Mouse (Mus musculus): ENCODE data around the gene Cyp46a1.

The Cyp46a1 gene

DNA sequence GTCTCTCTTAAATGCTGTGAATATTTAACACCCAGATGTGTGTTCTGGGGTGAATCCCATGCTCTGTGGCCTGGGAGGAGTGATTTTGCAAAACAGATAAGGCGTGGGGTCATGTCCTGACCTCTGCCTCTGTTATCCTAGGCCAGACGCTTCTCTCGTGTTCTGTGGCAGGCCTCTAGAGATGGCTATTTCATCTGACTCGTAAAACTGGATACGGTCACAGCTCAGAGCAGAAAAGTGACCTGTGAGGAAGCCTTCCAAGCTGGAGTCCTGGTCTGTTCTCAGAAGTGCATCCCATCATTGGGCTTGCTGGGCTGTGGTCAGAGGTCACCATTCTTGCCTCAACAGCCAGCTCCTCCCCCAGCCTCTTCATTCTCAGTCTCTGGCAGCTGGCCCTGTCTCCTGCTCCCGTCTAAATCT is 21.7 kb upstream of the Cyp46a1 start:
- DNase-seq: no peak

DNA sequence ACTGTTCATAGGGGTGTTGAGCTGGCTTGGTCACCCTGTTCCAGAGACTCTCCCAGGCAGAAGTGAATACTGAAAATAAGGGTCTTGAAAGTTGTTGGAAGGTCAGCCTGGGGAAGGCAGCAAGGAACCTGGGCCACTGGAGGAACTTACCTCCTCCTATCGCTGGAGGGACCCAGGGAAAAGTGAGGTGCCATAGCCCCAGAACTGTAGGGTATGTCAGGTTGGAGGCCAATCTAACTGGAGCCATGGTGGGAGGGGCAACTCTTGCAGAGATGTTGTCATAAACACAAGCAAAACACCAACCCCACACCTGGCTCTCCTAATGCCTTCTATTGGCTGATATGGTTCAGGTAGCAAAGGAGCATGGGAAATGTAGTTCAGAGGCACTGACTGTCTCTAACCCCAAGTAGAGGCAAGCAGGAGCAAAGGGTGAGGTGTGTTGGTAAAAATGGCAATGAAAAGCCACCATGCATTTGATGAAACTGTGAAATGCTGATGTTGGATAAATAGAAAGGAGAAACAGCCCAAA is 20.9 kb upstream of the Cyp46a1 start:
- DNase-seq: no peak

GRCm38 (mm10) chr12:108315818-108316217 is 18.4 kb upstream of the Cyp46a1 start:
- no peak for DNase-seq

DNA sequence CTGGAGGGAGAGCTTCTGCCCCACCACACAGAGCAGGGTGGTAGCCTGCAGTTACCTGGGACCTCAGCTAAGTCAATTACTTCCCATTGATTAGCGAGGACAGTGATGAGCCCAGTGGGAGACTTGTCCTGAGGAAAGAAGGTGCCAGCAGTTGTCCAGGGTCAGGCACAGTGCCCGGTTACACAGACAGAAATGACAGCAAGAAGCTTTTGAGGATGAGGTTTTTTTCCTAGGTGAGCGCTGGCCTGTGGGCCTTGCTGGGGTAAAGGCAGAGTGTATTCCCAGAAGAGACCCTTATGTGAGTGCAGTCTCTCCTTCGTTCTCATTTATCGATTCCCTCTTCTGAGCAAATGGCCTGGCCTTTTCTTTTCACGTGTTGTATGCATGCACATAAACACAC is 17.5 kb upstream of the Cyp46a1 start:
- DNase-seq: no peak

DNA sequence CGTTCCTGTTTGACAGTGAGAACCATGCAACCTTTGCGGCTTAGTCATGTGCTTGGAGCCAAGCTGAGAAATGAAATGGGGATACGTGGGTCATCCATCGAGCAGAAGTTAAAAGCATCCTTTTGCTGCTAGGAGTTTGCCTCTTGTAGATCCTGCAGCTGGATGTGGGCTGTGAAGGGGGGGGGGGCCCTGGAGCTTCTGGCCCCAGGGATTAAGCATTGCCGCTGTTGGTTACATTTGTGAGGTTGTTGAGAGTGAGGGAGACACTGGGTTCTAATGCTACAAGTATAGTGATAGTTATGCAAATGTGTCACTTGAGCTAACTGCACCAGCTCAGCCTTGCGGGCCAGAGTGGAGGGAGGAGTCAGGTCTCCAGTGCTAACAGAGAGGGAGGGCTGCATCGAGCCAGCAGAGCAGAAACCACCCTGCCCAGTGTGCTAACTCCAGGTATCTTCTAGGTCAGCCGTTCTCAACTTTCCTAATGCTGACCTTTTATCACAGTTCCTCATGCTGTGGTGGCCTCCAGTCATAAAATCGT is 16.9 kb upstream of the Cyp46a1 start:
- no peak for DNase-seq

GRCm38 (mm10) chr12:108317826-108318430 is 16.3 kb upstream of the Cyp46a1 start:
- DNase-seq: no peak

- DNase-seq: no peak
These were observed 15.7 kb upstream of the Cyp46a1 start for GRCm38 (mm10) chr12:108318499-108318898.

DNA sequence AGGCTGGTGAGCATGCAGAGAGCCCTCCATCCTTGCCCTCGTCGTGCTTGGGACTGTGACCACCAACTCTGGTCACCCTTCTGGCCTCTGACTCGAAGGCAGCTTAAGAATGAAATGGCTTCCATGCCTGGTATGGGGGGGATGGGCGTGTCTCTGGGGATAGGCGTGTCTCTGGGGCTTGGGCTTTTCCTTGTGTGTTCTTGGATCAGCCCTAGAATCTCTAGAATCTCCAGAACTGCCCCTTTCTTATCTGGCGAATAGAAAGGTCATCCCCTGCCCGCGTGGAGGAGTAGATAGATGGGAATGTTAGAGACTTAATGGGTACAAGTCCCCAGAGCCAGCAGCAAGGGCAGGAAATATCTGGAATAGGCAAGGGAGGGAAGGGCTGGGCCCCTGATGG is 14.1 kb upstream of the Cyp46a1 start:
- no peak for DNase-seq

- no peak for DNase-seq
These were observed 7.8 kb upstream of the Cyp46a1 start for GRCm38 (mm10) chr12:108326401-108326800.

GRCm38 (mm10) chr12:108327889-108328491 is 6.2 kb upstream of the Cyp46a1 start:
- DNase-seq: peak; percentile 20

DNA sequence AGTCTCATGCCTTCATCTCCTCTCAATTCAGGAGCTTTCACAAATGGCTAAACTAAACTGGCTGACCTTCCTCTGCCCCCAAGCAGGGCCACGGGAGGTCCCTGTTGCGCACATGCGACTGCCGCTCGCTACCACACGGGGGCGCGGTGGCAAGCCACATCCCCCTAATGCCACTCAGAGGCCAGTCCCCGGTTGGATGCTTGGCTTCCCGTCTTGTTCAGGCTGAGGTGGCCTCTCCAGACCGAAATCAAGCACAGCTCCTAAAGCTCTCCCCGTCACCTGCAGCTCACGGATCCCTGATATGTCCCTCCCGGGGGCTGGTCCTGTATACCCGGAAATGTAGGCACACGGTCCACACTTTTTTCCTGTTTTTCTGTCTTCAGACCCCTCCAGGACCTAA is 1.1 kb upstream of the Cyp46a1 start:
- peak; percentile 88 for DNase-seq

GRCm38 (mm10) chr12:108333481-108333882 is 699 bp upstream of the Cyp46a1 start:
- DNase-seq: no peak

GRCm38 (mm10) chr12:108334529-108334928 is 348 bp downstream of the Cyp46a1 start:
- no peak for DNase-seq

DNA sequence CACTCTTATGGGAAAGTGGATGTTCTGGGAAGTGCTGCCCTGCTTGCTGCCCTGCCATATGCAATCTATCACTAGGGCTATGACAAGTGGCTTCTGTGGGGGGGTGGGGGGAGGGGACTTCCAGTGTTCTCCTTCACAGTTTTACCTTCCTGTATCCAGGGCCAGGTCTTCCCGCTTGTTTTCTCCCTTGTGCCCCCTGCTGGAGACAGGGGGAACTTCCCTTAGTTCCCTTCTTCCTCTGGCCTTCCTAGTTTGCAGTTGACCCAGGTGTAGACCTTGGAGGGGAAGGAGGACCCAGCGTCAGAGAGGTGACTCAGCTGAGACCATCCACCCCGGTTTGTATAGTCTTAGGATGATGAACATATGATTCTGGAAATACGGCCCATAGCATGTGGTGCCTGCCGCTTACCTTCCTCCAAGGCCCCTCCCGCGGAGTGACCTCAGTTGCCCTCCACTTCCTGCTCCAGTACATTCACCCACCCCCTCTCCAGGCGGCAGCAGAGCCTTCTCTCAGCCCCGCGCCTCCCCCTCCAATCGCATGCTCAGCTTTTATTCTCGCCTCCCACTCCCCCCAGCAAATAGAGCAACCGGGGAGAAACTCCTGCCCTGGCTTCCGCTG is 4.5 kb downstream of the Cyp46a1 start:
- peak; percentile 44 for DNase-seq

DNA sequence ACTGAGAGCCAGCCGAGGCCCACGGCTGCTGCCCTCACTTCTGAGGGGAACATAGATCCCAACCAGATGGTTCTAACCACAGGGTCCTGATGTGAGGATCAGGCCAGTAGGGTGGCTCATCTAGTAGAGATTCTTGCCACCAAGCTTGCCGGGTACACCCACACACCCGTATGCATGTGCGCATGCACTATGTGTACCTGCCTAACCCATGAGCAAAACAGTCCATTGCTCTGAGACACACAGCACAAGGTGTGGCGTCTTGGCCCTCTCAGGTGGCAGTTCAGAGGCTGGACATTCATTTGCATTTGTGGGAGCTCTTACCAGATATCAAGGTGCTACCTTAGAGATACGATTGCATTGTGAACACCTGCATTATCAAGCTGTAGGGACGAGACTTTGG is 14.0 kb downstream of the Cyp46a1 start:
- no peak for DNase-seq

GRCm38 (mm10) chr12:108349026-108349425 is 14.8 kb downstream of the Cyp46a1 start:
- no peak for DNase-seq

DNA sequence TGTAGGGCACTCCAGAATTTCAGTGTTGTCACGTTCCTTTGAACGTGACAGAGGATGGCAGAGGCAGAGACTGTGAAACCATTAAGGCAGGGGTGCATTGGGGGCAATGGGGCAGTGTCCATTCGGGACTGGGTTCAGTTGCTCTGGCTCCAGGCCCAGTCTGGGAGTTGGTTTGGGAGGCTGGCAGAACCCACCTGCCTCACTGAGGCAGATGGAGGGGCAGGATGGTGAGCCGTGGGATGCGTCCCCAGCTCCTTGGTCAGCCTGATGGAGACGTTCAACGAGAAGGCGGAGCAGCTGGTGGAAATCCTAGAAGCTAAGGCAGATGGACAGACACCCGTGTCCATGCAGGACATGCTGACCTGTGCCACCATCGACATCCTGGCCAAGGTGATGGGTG is 16.8 kb downstream of the Cyp46a1 start:
- DNase-seq: no peak

GRCm38 (mm10) chr12:108352371-108353136 is 18.4 kb downstream of the Cyp46a1 start:
- DNase-seq: no peak

GRCm38 (mm10) chr12:108354284-108354683 is 20.1 kb downstream of the Cyp46a1 start:
- DNase-seq: no peak

DNA sequence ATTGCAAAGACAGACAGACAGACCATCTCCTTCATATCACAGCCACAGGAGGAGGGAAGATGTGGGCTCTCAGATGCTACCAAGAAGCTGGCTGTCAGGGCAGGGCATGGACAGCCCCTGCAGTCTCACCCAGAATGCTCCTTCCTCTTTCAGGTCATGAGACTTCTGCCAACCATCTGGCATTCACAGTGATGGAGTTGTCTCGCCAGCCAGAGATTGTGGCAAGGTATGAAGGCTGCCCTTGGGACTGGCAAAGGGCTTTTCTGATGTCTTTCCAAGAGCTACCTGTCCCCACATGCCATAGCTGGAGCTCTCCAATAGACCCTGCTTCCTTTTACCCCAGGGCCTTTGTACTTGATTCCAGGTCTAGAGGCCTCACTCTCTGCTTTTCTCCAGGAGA is 21.1 kb downstream of the Cyp46a1 start:
- DNase-seq: no peak

DNA sequence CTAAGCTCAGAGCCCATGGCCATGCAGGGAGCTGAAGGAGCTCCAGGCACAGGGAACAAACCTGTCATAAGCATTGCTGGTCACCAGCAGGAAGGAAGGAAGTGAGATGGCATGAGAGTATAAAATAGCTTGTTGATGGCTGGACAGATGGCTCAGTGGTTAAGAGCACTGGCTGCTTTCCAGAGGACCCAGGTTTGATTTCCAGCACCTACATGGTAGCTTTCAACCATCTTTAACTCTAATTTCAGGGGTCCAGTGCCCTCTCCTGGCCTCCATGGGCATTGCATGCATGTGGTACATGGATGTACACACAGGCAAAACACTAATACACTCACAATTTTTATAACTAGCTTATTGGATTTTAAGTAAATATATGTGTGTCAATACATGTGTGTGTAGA is 21.8 kb downstream of the Cyp46a1 start:
- DNase-seq: no peak

DNA sequence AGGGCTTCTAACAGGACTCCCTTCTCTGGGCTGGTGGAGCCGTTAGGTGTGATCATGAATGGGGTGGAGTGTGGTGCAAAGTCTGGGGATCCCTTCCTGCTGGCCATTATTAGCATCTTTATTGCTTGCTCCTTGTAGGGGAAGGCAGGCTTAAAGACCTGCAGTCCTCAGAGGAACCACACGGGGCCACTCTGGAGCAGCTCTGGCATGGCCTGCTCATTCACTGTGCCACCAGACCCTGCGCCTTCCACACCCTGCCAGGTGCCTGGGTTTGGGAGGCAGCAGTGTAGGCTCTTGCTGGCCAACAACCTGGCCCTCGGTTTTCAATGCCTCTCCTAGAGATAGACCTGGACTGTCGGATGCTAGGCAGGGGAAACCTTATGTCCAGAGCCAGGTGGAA is 29.6 kb downstream of the Cyp46a1 start:
- peak; percentile 76 for DNase-seq

DNA sequence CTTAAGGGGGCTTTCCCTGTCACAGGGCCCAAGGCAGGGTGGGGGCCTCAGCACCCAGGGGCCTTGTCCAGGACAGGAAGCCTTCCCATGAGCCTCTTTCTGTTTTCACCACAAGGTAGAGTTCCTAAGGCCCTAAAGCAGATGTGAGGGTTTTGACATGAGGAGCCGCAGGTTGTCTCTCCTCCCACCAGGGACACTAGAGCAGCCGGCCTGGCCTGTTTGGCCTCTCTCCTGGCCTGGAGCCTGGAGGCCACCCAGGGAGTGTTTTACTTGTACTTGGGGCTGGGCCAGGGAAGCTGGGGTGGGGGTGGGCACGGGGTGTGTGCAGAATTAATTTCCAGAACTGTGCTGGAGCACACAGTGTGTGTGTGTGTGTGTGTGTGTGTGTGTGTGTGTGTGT is 31.2 kb downstream of the Cyp46a1 start:
- no peak for DNase-seq

Measured in thymus, postnatal 4 days (tissue).